Mouse (Mus musculus) MEL (cell line): Measurements from ENCODE around the gene Pex14. TPM values are rescaled to one million over a fixed set of nuclear protein-coding genes. Genes with fewer than 3 reads are reported as not detected.

Source experiments
- DNase-seq: peaks from one replicate; pipeline ENCODE4 v3.0.0; 2011; ENCODE audit warnings: low read depth, low spot score
- H3K27ac ChIP-seq: 2 replicates; pipeline ENCODE4 v1.5.1; 2012; ENCODE audit warnings: low read depth, mild to moderate bottlenecking, control low read depth, low read length, moderate library complexity; ENCODE audit not compliant: control insufficient read depth
- H3K27me3 ChIP-seq, 2 experiments: fragments of 150-350 bp in 1 of 2; sonication (generic) in 1 of 2; 2 replicates each; pipeline ENCODE4 v1.6.1; 2012; ENCODE audit warnings: low read length in 2 of 2, mild to moderate bottlenecking in 2 of 2, improper control_type of control experiment in 1 of 2, moderate library complexity in 1 of 2; ENCODE audit not compliant: insufficient read depth in 2 of 2, control insufficient read depth in 1 of 2
- H3K36me3 ChIP-seq, 2 experiments: 2 replicates each; pipeline ENCODE4 v1.6.1; 2012 to 2014; ENCODE audit warnings: low read length in 2 of 2, improper control_type of control experiment in 1 of 2, inconsistent platforms in 1 of 2, mild to moderate bottlenecking in 1 of 2; ENCODE audit not compliant: insufficient read depth in 2 of 2, control insufficient read depth in 1 of 2
- H3K4me1 ChIP-seq, 2 experiments: fragments of 150-350 bp in 1 of 2; sonication (generic) in 1 of 2; 2 replicates each; pipeline ENCODE4 v1.6.1; 2012; ENCODE audit warnings: low read length in 2 of 2, improper control_type of control experiment in 1 of 2, mild to moderate bottlenecking in 1 of 2; ENCODE audit not compliant: insufficient read depth in 2 of 2, control insufficient read depth in 1 of 2
- H3K4me3 ChIP-seq, 2 experiments: fragments of 150-350 bp in 1 of 2; sonication (generic) in 1 of 2; 2 replicates each; pipeline ENCODE4 v1.5.1; 2012; ENCODE audit warnings: low read depth in 2 of 2, low read length in 2 of 2, mild to moderate bottlenecking in 2 of 2, moderate library complexity in 2 of 2, control low read depth in 1 of 2, improper control_type of control experiment in 1 of 2; ENCODE audit not compliant: control insufficient read depth in 1 of 2, insufficient read depth in 1 of 2
- H3K79me2 ChIP-seq: 2 replicates; pipeline ENCODE4 v1.6.1; 2012; ENCODE audit warnings: mild to moderate bottlenecking, low read length, moderate library complexity; ENCODE audit not compliant: control insufficient read depth, poor library complexity, insufficient read depth
- H3K9ac ChIP-seq: 2 replicates; pipeline ENCODE4 v1.6.1; 2012; ENCODE audit warnings: low read depth, mild to moderate bottlenecking, control low read depth, low read length, moderate library complexity; ENCODE audit not compliant: control insufficient read depth, poor library complexity, severe bottlenecking
- H3K9me3 ChIP-seq: fragments of 150-350 bp; sonication (generic); replicated peaks from 2 replicates; pipeline ENCODE4 v1.6.1; 2012; ENCODE audit warnings: mild to moderate bottlenecking, low read length, improper control_type of control experiment, moderate library complexity; ENCODE audit not compliant: insufficient read depth
- E2F4 ChIP-seq: IDR thresholded peaks from 2 replicates; pipeline ENCODE4 v1.6.1; 2011; ENCODE audit warnings: low read depth, low read length, improper control_type of control experiment, borderline replicate concordance
- EP300 ChIP-seq, 2 experiments: IDR thresholded peaks; 2 replicates each; pipeline ENCODE4 v1.6.1; 2011; ENCODE audit warnings: improper control_type of control experiment in 2 of 2, low read length in 2 of 2, low read depth in 1 of 2, mild to moderate bottlenecking in 1 of 2
- ETS1 ChIP-seq: IDR thresholded peaks from 2 replicates; pipeline ENCODE4 v1.6.1; 2012; ENCODE audit warnings: low read depth, mild to moderate bottlenecking, inconsistent platforms, low read length, improper control_type of control experiment, moderate library complexity
- KAT2A ChIP-seq: conservative IDR thresholded peaks from 2 replicates; pipeline ENCODE4 v1.6.1; 2012; ENCODE audit warnings: low read depth, low read length, improper control_type of control experiment, inconsistent platforms
- MXI1 ChIP-seq: IDR thresholded peaks from 2 replicates; pipeline ENCODE4 v1.6.1; 2011; ENCODE audit warnings: mild to moderate bottlenecking, low read depth, low read length, improper control_type of control experiment
- MYB ChIP-seq: IDR thresholded peaks from 2 replicates; pipeline ENCODE4 v1.6.1; 2011; ENCODE audit warnings: mild to moderate bottlenecking, low read depth, low read length, improper control_type of control experiment
- MYC ChIP-seq: IDR thresholded peaks from 2 replicates; pipeline ENCODE4 v1.6.1; 2011; ENCODE audit warnings: low read depth, mild to moderate bottlenecking, low read length, improper control_type of control experiment, moderate library complexity
- NELFE ChIP-seq: IDR thresholded peaks from 2 replicates; pipeline ENCODE4 v1.6.1; 2011; ENCODE audit warnings: low read depth, low read length, improper control_type of control experiment
- POLR2A ChIP-seq, 2 experiments: IDR thresholded peaks; 2 replicates each; pipeline ENCODE4 v1.6.1; 2011 to 2012; ENCODE audit warnings: low read length in 2 of 2, mild to moderate bottlenecking in 2 of 2, control low read depth in 1 of 2, improper control_type of control experiment in 1 of 2, low read depth in 1 of 2, moderate library complexity in 1 of 2; ENCODE audit not compliant: control insufficient read depth in 1 of 2, insufficient read depth in 1 of 2, poor library complexity in 1 of 2
- TBP ChIP-seq: IDR thresholded peaks from 2 replicates; pipeline ENCODE4 v1.8.0; 2011; ENCODE audit warnings: low read depth, low read length, improper control_type of control experiment
- USF1 ChIP-seq: IDR thresholded peaks from 2 replicates; pipeline ENCODE4 v1.6.1; 2014; ENCODE audit warnings: low read depth, mild to moderate bottlenecking, inconsistent platforms, low read length, improper control_type of control experiment, moderate library complexity
- USF2 ChIP-seq, 2 experiments: IDR thresholded peaks; 2 replicates each; pipeline ENCODE4 v1.6.1; 2011 to 2012; ENCODE audit warnings: improper control_type of control experiment in 2 of 2, low read length in 2 of 2, borderline replicate concordance in 1 of 2, inconsistent platforms in 1 of 2, low read depth in 1 of 2, mild to moderate bottlenecking in 1 of 2; ENCODE audit not compliant: insufficient read depth in 1 of 2
- ZKSCAN1 ChIP-seq: IDR thresholded peaks from 2 replicates; pipeline ENCODE4 v1.6.1; 2012; ENCODE audit warnings: low read depth, mild to moderate bottlenecking, inconsistent platforms, low read length, improper control_type of control experiment, moderate library complexity
- polyA plus RNA-seq, 2 experiments: library from polyadenylated mRNA; stranded (reverse) in 1 of 2; unstranded in 1 of 2; fragments of >175 nt in 1 of 2; fragments of >200 nt in 1 of 2; gene quantifications; 2 replicates each; pipeline versions ENCODE4 v1.2.1 to v1.2.4; 2012; ENCODE audit warnings: low replicate concordance in 2 of 2, low read depth in 1 of 2; ENCODE audit not compliant: insufficient read length in 2 of 2, insufficient read depth in 1 of 2, missing spikeins in 1 of 2
- total RNA-seq: library from RNA; depleted of rRNA; stranded (reverse); fragments of 300-350 nt; gene quantifications from 2 replicates; pipeline ENCODE4 v1.2.3, GENCODE M21; 2012

The Pex14 gene
- total and polyA plus RNA-seq, 3 experiments, result 38.3 to 49.2 TPM; not detected in 1

- Histone ChIP-seq H3K27me3 (no peaks in the 10 kb centered on the region), H3K9me3 (no peaks in the 10 kb centered on the region), H3K27ac (no peak overlapping the region), H3K4me1 (no peaks in the 10 kb centered on the region), H3K36me3 (no peaks in the 10 kb centered on the region), H3K9ac (no peak overlapping the region), H3K4me3 (no peak overlapping the region), H3K79me2 (no peaks in the 10 kb centered on the region)
- TF ChIP-seq USF2 (IDR thresholded peaks at IDR 0.05; ENCODE audit: borderline replicate concordance in 1 of 2, insufficient read depth in 1 of 2, low read depth in 1 of 2, low read length in 2 of 2) (no peak), KAT2A (no peak), MXI1 (no peak), ZKSCAN1 (no peak), TBP (no peak), EP300 (IDR thresholded peaks at IDR 0.05; ENCODE audit: low read depth in 1 of 2, low read length in 2 of 2) (no peak), MYC (no peak), USF1 (no peak)
- no peak for DNase-seq
Measured at GRCm38 (mm10) chr4:148955131-148955813, 144.4 kb downstream of the Pex14 start.

DNA sequence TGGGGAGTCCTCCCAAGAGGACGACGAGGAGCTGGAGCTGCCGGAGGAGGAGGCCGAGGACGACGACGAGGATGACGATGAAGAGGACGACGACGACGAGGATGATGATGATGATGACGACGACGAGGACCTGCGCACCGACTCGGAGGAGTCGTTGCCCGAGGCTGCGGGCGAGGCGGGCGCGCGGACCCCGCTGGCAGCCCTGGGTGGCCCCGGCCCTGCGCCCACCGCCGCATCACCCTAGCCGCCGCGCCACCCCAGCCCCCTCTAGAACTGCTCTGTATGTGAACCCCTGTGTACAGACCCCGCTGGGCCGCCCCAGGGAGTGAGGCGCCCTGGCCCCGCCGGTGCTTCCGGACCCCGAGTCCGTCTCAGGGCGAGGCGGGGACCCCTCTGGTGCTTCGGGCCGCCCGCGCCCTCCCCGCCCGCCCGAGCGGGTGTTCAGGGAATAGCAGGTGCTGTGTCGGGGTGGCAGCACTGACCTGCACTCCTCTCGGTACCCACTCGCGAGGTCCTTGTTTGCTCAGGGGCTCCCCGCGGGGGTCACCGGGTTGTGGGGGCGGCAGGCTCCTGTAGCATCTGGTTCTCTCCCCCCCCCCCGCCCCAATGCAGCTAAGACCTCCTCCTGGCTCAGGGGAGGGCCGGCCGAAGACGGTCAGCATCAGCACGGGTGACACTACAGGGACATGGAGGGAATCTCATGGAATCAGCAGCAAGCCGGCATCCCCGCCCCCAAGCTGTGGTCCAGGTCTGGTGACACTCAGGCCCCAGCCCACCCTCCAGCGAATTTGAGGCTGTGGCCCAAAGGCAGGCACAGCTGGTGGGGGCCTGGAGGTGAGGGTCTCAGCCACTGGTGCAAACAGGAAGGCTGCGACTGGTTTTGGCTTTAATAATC is 147.1 kb downstream of the Pex14 start:
- Histone ChIP-seq H3K79me2 (no peaks in the 10 kb centered on the region), H3K9ac (no peak overlapping the region)
- TF ChIP-seq ETS1 (no peak), POLR2A (IDR thresholded peaks at IDR 0.05; ENCODE audit: control insufficient read depth in 1 of 2, insufficient read depth in 1 of 2, low read depth in 1 of 2, low read length in 2 of 2, poor library complexity in 1 of 2) (no peak), MYB (no peak)
- TF ChIP-seq, all 39 proteins: peak for 0
- Histone ChIP-seq H3K4me3 (no peak overlapping the region), H3K27me3 (no peaks in the 10 kb centered on the region), H3K4me1 (no peaks in the 10 kb centered on the region), H3K27ac (no peak overlapping the region), H3K9me3 (no peaks in the 10 kb centered on the region), H3K36me3 (no peaks in the 10 kb centered on the region)
- DNase-seq, result no peak

GRCm38 (mm10) chr4:148951821-148952291 is 147.8 kb downstream of the Pex14 start:
- Histone ChIP-seq H3K27me3 (no peaks in the 10 kb centered on the region), H3K4me1 (no peaks in the 10 kb centered on the region), H3K27ac (no peak overlapping the region), H3K9me3 (no peaks in the 10 kb centered on the region), H3K9ac (no peak overlapping the region), H3K36me3 (no peaks in the 10 kb centered on the region), H3K4me3 (no peak overlapping the region), H3K79me2 (no peaks in the 10 kb centered on the region)
- no peak for DNase-seq
- TF ChIP-seq NELFE (no peak), MYC (no peak), ZKSCAN1 (no peak), MYB (no peak), E2F4 (no peak)
